Mouse (Mus musculus) c-Kit-positive CD71-positive TER-119-negative erythroid progenitor cells, embryonic 14.5 days (primary cell): Measurements from ENCODE around the gene Gipc1.
A peak's percentile ranks its signal among the peaks of the same experiment; 100 is the strongest.

Experiments used
- DNase-seq: peaks from one replicate; pipeline ENCODE4 v3.0.0-alpha.2; 2013; ENCODE audit warnings: low read depth

The Gipc1 gene

DNA sequence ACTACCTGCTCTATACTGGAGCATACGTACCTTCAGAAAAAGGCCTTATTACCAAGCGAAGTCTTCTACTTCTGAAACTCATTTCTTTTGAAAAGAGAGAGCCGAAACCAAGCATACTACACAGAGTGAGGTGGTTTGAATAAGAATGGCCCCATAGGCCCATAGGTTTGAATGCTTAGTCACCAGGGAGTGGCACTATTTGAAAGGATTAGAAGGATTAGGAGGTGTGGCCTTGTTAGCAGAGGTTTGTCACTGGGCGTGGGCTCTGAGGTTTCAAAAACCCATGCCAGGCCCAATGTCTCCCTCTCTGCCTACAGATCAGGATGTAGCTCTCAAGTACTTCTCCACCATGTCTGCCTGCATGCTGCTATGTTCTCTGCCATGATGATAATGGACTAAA lies 4.4 kb upstream of the Gipc1 start:
- DNase-seq: no peak

- no peak for DNase-seq
These were observed 2.8 kb upstream of the Gipc1 start for GRCm38 (mm10) chr8:83649699-83650098.

- no peak for DNase-seq
These were observed 526 bp downstream of the Gipc1 start for GRCm38 (mm10) chr8:83652744-83653661.

DNA sequence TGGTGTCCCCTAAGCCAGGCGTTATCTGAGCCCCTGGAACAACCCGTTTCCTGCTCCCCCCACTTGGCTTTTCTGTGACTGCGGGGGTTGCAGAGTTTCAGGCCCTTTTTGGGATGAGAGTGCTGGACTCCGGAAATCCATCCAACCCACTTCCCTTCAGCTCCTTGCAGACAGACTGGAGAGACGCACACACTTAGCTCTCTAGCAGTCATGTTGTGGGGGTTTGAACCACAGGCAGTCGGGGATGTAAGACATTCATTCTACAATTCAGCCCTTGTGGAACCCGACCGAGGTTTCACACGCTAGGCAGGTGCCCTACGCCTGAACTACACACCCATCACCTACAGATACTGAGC lies 1.2 kb downstream of the Gipc1 start:
- DNase-seq: no peak

DNA sequence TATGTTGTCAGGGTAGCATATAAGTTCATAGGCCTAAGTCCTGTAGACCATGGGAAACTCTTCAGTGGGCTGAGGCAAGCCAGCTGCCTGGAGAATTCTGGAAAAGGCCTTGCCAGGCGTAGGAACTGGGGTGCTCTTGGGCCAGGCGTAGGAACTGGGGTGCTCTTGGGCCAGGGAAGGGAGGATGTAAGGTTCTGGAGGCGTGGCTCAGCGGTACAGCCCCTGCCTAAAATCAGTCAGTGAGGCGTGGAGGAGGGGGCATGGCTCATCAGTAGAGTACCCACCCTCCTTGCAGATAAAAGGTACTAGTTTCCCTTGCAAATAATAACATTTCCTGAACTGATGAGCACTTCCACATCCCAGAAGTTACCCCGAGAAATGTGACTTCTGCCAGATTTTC lies 2.2 kb downstream of the Gipc1 start:
- no peak for DNase-seq

GRCm38 (mm10) chr8:83656043-83656442 lies 3.6 kb downstream of the Gipc1 start:
- DNase-seq: no peak

DNA sequence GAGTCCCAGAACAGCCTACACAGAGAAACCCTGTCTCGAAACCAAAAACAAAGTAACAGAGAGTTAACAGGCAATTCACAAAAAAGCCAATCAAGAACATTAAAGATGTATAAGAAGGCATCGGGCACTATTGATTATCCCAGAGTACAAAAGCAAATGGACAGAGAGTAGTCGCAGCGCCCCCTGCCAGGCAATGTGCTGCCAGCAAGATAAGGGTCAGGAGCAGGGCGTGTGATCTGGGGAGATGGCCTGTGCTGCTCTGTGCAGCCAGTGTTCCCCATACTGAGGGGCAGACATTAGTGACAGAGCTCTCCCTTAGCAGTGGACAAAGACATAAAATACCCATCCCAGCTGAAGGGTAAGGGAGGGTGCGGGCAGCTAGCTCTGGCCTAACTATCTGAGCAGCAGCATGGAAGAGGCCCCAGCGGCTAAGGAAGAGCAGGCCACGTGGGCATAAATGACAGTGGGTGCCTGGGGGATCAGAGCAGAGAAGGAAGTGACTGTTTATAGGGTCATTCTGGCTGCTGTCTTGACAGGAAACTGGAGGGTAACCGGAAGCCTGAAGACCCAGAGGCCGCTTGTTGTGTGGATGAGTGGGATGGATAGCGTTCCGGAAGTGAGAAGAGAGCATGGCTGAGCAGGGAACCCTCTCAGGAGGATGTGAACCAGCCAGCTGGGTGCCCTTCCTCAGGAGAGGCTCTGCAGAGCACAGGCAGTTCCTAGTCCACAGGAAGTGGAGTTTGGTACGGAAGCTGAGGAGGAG lies 4.2 kb downstream of the Gipc1 start:
- DNase-seq: no peak

GRCm38 (mm10) chr8:83660545-83660944 lies 8.1 kb downstream of the Gipc1 start:
- no peak for DNase-seq

DNA sequence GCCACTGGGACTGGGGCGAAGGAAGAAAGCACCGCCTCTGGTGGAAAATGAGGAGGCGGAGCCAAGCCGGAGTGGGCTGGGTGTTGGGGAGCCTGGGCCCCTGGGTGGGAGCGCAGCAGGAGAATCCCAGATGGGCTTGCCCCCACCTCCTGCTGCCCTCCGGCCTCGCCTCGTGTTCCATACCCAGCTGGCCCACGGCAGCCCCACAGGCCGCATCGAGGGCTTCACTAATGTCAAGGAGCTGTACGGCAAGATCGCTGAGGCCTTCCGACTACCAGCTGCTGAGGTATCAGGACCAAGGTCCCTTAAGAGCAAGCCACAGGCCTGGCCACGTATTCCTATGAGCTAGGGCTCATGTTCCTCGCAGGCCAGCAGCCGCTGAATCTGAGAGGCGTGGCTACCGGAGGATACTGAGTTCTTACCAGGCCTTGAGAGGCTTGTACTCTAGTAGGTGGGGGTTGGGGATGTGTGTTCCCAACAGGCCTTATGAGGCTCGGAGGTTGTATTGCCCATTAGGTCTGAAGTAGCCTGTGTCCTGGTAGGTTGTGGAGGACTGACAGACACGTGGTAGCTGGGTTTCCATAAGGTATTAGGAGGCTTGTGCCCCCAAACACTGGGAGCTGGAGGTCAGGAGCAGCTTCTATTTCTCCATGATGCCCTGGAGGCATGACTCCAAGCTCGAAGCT lies 8.7 kb downstream of the Gipc1 start:
- no peak for DNase-seq

GRCm38 (mm10) chr8:83662421-83662826 lies 9.9 kb downstream of the Gipc1 start:
- DNase-seq: peak; percentile 74

DNA sequence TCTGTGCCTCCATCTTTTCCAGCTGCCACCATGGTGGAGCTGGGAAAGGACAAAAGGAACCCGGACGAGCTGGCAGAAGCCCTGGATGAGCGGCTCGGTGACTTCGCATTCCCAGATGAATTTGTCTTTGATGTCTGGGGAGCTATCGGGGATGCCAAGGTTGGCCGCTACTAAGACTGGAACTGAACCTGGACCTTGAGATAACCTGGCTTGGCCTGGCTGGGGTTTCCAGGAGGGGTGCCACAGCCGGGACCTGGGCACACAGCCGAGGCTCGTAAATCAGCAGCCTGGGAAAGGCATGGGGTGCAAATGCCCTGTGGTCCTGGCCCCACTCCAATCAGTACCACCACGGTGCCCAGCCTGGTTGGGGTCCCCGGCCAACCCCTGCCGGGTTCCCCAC lies 11.6 kb downstream of the Gipc1 start:
- no peak for DNase-seq

DNA sequence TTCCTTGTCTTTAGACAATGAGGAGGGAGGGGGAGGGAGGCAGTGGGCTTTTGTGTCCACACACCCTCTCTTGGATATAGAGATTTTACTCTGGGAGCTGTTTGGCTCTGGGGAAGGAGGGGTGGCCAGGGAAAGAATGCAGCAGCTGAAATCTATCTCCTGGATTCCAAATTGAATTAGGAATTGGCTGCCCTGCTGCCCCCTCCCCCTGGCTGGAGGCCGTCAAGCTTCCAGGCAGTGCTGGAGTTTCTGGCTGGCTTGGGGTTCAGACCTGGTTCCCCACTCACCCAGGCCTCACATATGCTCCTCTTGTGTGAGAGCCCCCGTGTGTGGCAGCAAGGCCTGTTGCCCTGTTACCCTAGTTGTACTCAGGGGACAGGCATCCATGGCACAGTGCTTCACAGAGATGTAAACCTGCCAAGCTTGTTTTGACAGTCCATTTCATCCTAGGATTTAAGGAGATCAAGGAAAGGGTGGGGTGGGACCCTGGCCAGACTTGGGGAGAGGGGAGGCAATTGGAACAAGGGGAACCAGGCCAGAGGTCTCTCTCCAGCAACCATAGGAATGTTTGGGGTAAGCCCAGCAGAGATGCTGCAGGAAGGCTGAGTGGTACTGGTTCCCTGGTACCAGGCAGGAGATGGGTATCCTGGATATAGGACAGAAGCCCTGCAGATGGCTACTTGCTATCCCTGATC lies 12.6 kb downstream of the Gipc1 start:
- no peak for DNase-seq

DNA sequence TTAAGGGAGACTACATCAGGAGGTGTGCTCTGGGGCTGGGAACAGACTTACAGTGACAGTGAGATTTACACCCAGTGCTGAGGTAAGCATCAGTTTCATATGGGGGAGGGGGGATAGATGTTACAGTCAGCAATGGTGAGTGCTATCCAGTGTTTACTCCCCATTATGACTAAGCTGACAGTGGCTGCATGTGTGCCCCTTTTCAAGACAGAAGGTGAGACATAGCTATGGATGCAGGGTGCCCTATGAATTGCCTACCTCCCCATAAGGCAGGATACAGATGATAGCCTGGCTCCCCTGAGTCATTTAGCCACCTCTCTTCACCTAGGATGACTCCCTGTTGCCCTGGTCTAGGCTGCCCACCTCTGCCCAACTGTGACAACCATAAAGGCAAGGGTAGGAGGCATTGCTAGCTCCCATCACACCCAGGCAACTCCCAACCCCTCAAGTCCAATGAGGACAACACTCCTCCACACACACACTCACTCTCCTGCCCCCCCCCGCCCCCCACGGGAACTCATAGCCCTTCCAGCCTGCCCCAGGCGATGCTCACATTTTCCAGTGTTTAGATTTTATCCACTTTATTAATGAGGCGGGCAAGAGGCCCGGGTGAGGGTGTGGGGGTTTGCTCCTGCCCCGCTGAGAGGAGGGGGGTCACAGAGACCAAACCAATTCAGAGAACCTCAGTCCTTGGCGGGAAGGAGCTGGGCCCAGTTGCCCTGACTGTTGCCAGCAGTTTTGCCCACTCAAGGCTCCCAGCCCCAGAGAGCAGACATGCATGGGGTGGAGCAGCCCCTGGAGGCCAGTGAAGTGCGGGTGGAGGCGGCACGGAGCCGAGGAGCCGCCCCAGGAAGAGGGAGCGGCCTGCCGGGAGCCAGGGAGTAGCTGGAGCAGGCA lies 13.7 kb downstream of the Gipc1 start, which contains the start of gene Ptger1:
Gene Ptger1, plus strand, starts transcription at position 710 of the 897 bp plus-strand sequence.
- no peak for DNase-seq

DNA sequence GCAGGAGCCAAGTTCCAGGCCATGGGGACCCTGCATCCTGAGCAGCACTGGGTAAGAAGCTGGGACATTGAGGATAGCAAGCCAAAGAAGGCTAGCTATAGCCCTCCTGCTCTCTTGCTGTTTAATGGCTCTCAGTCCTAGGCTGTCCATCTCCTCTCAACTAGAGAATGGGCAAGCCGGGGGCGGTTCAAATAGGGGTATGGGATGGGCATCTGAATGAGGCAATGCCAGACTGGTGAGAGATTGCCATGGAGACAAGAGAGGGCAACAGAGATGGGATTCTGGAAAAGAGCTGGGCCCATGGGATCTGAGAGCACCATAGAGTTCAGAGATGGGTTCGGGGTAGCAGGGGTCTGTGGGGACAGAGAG lies 14.4 kb downstream of the Gipc1 start:
- no peak for DNase-seq

GRCm38 (mm10) chr8:83667526-83667925 lies 15.0 kb downstream of the Gipc1 start:
- no peak for DNase-seq

DNA sequence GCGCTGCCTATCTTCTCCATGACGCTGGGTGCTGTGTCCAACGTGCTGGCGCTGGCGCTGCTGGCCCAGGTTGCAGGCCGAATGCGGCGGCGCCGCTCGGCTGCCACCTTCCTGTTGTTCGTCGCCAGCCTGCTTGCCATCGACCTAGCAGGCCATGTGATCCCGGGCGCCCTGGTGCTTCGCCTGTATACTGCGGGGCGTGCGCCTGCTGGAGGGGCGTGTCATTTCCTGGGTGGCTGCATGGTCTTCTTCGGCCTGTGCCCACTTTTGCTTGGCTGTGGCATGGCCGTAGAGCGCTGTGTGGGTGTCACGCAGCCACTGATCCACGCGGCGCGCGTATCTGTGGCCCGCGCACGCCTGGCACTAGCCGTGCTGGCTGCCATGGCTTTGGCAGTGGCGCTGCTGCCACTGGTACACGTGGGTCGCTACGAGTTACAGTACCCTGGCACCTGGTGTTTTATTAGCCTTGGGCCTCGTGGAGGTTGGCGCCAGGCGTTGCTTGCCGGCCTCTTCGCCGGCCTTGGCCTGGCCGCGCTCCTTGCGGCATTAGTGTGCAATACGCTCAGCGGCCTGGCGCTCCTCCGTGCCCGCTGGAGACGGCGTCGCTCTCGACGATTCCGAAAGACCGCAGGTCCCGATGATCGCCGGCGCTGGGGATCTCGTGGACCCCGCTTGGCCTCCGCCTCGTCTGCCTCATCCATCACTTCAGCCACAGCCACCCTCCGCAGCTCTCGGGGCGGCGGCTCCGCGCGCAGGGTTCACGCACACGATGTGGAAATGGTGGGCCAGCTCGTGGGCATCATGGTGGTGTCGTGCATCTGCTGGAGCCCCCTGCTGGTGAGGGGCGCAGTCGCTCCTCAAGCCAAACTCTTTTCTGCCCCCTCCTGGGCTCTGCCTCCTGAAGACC lies 15.8 kb downstream of the Gipc1 start:
- no peak for DNase-seq

GRCm38 (mm10) chr8:83669013-83669412 lies 16.5 kb downstream of the Gipc1 start:
- no peak for DNase-seq

GRCm38 (mm10) chr8:83672936-83673335 lies 20.5 kb downstream of the Gipc1 start:
- DNase-seq: no peak

DNA sequence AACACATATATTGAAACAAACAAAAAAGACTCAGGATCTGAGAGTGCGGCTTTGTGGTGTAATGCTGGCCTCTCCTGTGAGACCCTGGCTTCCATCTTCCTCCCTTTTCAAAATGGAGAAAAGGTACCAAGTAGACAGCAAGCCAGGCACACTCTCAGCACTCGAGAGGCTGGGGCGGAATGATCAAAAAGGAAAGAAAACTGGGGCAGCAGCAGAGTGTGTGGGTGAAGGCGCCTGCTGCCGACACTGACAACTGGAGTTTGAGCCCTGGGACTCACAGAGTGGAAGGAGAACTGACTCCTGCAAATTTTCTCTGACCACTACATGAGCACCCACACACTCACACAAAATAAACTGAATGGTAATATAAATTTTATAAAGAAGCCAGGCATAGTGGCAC lies 22.0 kb downstream of the Gipc1 start:
- no peak for DNase-seq

DNA sequence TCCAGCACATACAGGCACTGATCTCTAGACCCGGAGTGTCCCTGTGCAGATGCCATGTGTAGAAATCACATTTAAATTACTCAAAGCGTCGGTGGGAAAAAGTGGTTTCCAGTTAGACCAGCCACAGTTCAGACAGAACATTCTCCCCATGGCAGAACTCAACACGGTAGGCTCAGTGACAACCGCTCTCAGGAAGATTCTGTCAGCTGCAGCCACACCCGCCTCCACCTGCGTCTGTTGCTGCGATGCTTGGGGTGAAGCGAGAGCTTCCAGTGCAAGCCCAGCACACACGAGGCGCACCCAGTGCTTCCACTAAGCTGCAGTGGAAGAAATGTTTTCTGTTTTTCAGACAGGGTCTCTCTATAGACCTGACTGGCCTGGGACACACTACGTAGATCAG lies 27.4 kb downstream of the Gipc1 start:
- DNase-seq: no peak
